Mouse (Mus musculus) activated CD4-positive, CD25-positive, alpha-beta regulatory T cell, adult 4 months (primary cell): ENCODE data around the gene Gm17402. TPM values are rescaled to one million over a fixed set of nuclear protein-coding genes. Genes with fewer than 3 reads are reported as not detected.

Experiments
- ATAC-seq: one replicate; pipeline ENCODE4 v1.8.0; 2017
- polyA plus RNA-seq, 2 experiments: library from polyadenylated mRNA; unstranded; fragments of 100-300 nt; shearing (Covaris generic); gene quantifications; one replicate each; pipeline ENCODE4 v1.2.1; 2017

The Gm17402 gene
- polyA plus RNA-seq: not detected

DNA sequence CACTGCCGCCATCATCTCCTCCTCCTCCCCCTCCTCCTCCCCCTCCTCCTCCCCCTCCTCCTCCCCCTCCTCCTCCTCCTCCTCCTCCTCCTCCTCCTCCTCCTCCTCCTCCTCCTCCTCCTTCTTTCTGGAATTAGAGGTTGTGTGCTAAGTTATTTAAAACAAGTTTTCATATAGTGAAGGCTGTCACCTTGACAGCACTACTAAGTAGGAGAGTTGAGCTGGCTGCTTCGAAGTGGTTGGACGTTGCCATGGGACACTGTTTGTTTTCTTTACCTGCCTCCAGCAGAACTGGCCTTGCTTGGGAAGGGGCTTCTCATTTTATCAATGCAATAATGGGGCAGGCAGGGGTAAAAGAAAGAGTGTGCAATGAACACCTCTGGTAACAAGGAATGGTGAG is at the start of gene Gm17402:
Gm17402 (minus strand) TSS at position 101 of the 400 bp plus-strand sequence.
- ATAC-seq: no peak

DNA sequence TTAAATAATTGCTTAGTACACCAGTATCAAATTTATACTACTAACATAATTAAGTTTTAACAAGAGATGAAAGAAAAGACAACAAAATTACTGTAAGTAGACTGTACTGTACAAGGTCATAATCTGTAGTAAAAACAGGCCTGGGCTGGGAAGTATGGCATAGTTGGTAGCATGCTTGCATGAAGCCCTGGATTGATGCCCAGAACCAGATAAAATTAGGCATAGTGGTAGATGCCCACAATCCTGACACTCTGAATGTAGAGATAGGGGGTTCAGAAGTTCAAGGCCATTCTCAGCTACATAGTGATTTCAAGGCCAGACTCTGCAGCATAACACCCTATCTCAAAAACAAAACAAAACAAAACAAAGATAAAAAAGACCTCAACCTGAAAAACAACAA is 3.3 kb upstream of the Gm17402 start:
- no peak for ATAC-seq

DNA sequence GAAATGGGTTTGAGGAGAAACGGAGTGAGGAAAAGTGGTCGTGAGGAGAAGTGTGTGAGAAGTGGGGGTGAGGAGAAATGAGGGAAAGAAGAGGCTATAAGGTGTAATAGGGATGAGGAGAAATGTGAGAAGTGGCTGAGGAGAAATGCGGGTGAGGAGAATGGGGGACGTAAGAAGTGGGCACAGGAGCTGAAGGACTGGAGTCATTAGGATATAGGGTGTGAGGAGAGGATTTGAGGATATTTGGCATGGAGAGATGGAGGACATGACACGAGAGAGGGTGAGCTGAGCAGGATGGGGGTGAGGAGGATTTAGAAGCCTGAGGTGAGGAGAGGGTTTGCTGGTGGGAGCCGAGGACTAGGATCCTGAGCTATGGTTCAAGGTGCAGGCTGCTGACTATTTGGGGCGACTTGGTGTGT is 594 bp downstream of the Gm17402 start:
- no peak for ATAC-seq

DNA sequence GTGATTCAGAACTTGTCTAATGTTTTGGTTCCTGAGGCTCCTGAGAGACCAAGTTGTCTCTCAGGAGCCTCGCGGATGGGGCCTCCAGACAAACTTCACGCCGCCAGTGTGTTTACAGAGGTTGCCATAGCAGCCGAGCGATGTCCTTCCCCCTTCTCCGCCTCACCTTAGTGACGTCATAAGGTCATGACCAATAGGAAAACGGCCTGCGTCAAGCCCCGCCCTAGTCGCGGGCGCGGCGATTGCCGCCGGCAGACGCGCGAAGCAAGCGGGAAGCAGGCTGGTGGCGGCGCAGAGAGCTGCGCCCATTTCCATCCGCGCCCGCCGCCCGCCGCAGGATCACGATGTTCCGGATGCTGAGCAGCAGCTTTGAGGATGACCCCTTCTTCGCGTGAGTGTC is 1.1 kb downstream of the Gm17402 start, which contains the start of gene Mlf1:
Mlf1 (plus strand) TSS at position 226 of the 400 bp plus-strand sequence.
- ATAC-seq: peak; percentile 95

DNA sequence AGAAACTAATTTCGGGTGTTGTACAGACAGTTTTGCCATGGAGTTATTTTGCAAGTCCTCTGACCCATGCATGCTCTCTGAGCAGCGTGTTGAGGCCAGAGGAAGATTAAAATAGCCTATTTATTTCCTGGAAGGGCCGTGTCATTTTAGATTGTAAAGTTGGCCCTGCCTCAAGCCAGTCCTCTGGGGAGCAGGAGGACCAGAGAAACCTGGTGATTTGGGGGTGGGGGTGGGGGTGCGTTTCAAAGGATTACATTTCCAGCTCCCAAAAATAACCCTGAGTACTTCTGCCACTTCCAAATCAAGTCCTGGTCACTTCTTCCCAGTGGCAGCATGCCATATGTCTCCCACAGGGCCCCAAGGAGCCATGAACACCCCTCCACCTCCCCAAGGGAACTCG is 2.2 kb downstream of the Gm17402 start:
- no peak for ATAC-seq

DNA sequence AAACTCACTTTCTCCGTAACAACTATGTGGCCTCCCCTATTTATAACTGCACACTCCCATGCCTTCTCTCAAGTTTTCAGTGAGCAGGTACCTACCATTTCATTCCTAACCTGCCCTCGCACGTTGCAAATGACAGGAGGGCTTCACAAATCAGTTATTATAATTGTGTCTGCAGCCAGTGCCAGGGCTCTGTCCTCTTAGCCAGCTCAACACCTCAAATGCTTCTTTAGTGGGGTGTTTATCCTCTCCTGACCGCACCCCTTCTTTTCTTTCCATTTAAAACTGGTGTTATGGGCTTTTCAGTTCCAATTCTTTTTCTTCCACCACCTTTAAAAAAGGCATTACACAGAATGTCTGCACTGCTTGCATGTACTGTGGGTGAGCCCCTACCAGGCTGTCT is 2.8 kb downstream of the Gm17402 start:
- ATAC-seq: no peak

DNA sequence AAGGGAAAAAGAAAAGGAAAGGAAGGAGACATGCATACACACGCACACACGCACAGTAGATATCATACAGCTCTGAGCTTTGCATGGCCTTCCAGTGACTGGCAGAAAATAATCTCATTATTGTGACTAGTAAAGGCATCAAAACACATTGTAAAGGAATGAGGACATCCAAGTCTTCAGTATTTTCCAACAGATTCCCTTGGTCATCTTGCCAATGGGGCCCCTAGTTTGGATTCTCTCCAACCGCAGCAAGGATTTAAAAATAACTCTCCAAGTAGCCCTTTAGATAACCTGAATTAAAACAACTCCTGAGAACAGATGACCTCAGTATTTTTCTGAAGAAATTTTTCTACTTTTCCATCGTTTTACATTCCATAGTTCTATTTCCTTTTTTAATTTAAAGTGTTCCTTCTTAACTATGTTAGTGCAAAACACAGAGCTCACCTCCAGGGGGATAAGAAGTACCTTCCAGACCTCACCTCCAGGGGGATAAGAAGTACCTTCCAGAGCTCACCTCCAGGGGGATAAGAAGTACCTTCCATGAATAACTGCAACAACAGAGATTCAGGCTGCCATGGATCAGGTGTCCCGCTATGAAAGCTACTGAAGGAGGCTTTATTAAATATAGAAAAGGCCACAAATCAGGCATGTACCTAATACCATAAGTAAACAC is 5.4 kb downstream of the Gm17402 start:
- no peak for ATAC-seq

DNA sequence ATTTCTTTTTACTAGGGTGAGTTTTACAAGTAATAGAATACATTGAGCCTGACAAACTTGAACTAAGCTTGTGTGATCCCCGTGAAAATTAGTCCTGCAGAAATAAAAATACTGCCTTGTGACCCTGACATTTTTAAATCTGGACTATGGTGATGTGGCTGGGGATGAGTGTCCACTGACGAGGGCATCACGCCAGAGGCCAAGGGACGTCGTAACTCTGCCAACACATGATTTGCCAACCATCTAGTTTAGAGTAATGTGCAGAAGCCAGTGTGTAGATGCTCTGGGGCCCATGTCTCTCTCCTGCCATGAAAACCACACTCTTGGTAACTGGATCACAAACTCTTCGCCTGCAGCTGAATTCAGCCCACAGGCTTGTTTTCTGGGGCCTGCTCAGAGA is 7.5 kb downstream of the Gm17402 start:
- ATAC-seq: no peak

DNA sequence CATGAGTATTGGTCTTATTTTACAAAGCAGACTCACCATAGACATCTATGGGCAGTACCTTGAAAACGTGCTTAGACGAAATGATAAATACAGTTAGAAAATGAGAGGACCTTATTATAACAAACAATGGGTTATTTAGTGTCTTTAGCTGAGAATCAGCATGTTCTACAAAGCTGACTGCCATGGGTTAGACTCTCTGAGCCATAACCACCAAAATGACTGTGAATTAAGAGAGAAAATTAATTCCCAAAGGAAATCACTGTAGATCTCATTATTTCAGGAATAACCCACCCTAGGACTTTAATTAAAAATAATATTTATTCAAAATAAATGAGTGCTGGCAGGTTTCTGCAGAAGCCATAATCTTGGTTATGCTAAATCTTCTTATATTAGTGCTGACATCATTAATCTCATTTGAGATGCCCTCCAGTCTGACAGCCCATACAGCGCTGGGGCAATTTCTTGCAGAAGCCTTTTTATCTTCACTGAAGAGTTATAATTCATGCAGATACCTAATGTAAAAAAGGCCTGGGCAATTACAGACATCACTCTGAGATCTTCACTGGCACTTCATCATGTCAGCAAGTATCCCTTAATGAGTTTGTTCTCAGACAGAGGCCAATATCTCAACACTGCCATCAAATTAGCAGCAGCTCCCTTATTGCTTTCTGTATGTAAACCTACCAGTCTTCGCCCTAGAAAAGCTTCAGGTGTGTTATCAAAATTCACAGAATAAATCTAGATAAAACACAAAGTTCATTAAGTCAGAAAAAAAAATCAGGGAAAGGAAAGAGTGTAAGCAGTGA is 8.7 kb downstream of the Gm17402 start:
- no peak for ATAC-seq

DNA sequence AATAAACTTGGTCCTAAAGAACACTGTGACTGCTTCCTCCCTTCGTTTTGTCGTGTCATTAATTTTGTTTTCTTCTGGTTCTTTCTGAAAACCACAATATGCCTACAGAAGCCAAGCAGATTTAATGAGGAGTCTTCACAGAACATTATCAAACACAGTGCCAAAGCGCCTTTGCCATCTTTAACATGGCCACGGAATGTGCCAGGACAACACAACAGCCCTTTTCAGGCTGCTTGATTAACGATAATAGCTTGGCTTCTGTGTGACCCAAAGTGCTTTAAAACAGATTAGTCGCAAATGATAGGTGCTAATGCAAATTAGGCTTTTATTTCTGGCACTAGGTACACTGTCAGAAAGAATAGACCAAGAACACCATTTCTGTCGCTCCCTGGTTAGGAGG is 16.6 kb downstream of the Gm17402 start:
- ATAC-seq: no peak

DNA sequence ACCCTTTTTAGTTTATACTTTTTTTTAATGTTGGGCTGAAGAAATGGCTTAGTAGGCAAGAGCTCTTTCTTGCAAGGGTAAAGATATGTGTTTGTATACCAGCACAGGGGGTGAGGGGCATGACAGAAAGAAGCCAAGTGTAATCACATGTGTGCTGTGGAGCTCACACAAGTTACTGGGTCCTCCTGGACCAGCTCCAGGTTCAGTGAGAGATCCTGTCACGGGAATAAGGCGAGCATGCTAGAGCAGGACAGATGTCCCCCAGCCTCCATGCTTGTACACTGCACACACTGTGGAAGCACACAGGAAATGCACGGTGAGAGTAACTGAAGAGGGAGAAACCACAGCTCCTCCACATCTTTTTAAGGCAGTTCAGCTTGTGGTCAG is 22.2 kb downstream of the Gm17402 start:
- no peak for ATAC-seq

DNA sequence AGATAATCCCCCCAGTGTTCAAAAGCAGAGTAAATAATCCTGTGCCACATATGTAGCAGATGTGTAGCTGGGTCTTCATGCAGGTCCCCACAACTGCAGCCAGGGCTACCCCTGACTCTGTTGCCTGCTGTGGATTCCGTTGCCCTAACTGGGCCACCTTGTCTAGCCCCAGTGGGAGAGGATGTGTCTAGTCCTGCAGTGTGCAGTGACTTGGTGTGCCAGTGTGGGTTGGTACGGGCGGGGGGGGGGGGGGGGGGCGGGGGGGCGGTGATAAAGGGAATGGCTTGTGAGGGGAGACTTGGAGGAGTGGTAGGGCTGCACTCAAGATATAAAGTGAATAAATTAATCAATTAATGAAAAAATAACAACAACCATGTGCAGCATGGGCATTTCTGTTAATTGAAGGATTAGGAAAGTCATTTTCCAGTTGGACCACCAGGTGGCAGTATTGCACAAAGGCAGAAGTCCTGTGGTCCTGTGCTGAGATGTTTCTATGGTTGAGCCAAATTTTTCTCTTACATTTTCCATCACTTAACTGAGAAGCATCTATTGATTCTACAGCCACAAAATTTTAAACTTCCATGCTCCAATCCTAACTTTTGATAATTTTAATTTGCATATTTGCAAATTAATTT is 22.7 kb downstream of the Gm17402 start:
- no peak for ATAC-seq

DNA sequence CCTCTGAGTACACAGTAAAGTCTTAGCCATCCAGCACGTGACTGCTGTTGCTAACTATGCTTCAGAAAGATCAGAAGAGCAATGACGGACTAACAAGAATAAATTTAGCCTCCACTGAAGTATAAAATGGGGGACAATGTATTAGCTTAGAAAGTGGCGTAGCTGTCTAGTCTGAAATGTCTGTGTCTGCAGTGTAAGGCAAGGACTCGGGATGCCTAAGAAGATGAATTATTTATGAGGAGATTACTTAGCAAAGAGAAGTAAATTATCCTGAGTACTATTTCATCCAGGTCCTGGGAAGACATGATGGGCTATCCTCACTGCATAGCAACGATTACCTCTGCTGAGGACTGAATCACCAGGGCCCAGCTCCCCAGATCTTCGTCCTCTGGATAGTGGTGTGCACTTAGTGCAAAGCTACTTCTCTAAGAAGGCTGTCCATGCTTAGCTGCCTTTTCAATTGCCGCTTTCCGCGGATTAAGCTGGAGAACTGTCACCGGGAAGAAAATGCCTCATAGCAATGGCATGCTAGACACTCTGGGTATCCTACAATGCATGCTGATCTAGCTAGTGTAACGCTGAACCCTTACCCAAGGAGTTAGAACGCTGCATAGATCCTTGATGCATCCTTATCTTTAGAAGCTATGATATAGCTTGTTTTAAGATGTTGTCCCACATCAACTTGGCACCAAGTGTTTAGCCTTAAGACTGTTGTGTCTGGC is 23.4 kb downstream of the Gm17402 start:
- ATAC-seq: no peak

DNA sequence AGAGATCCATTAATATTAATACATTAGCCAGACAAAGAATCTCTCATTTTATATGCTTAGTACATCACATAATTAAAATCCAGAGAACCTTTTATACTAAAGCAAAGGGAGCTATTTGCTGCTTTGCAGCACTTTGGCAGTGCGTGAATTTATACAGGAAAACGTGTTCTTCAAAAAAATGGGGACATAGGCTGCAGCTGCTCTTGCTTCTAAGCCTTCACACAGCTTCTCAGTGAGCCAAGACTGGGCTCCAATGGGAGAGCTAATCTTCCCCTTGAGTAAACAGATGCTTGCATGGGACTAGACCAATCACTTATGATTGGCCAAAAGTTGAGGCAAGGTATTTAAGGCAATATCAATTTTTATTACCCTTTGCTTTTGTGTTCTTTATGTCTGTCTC is 28.3 kb downstream of the Gm17402 start:
- ATAC-seq: no peak

DNA sequence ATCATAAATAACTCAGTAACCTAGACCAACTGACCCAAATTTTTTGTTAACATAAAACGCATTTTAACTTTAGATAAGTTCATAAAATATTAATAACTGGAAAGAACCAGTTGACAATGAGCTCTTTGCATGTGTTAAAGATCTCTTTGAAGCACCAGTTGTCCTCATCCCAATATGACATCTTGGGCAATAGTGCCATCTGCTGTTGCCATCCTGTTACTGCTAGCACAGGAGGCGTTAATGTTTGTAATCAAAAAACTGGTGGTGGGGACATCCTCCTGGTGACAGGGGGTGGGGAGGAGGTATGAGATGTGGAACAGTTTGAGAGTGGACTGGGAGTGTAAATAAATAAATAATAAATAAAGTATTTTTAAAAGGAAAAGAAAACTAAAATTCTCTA is 30.4 kb downstream of the Gm17402 start:
- ATAC-seq: peak; percentile 78

DNA sequence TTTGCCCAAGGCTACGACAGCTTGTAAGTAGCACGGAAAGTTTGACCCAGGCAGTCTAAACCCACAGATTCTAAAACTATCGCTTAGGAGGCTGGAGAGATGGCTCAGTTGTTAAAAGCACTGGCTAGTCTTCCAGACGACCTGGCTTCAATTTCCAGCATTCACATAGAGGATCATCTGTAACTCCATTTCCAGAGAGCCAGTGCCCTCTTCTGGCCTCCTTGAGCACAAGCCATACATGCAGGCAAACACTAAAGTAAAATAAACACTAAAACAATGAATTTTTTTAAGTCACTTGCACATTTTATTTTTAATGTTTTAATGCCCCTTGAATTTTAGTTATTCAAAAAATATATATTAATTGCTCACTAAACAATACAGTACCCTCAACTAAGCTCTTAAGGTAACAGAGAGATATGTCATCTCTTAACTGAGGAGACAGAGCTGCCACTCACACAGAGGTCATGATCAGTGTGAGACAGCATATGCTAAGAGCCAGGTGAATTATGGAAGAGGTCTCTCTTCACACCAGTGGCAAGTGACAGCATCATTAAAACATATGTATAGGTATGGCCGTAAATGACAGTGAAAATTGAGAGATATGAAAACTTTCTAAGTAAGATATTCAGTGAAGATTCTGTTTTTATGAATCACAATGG is 31.8 kb downstream of the Gm17402 start:
- no peak for ATAC-seq

DNA sequence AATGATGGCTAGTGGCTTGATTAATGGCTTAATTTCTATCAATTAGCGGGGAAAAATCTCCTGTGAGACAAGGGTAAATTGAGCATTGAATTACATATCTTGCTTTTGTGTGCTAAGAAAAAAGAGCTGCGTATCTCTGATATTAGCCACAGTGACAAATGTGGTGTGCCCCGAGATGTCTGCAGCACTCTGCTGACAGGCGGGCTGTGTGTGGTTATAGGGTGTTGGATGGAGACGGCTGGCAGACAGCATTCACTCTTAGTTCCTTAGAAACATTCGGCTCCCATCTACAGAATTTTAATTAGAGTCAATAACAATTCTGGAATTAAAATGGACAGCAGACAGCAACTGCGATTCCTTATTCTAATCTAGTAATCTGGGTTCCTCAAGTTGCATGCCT is 34.0 kb downstream of the Gm17402 start:
- ATAC-seq: no peak

DNA sequence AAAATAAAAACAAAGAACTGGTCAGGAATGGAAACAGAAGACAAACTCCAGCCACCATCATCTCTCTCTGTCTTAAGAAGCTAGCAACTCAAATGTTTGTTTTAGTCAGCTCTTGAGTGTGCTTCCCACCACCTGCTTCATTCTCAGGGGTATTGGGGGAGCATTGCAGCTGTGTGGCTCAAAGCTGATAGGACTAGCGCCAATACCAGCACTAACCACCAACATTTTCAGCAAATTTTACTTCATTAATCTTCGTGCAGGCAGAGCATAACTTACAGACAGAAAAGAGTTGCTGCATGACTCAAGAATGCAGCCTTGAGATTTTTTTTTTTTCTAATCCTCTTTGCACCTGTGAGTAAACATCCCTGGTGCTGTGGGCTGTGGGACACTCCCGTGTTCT is 35.4 kb downstream of the Gm17402 start:
- no peak for ATAC-seq

DNA sequence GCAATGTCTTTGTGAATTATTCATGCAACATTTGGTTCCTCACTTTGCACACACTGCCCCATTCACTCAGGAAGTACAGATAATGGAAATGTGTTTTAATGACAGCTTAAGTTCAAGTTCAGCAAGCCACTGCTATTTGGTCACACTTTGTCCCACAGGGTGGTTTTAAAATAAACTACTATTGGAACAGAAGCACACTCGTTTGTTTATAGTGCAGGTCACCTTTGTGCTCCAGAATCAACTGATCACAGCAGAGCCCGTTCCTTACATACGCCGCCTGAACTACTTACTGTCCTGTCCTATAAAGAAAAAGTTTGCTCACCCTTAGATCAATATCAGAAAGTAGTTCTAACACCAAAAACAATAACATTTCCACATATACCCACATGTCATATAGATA is 52.5 kb downstream of the Gm17402 start:
- no peak for ATAC-seq
